Mouse (Mus musculus): ENCODE measurements around the gene Akap7. TPM values are rescaled to one million over a fixed set of nuclear protein-coding genes. Genes with fewer than 3 reads are reported as not detected.
"Not testable (repeated sequence)": the region's sequence is repeated elsewhere in the genome, so short reads cannot be mapped to it uniquely, and the experiment has no call there.

Gene Akap7
- polyA plus RNA-seq, 1 experiment, result 30.8 TPM

DNA sequence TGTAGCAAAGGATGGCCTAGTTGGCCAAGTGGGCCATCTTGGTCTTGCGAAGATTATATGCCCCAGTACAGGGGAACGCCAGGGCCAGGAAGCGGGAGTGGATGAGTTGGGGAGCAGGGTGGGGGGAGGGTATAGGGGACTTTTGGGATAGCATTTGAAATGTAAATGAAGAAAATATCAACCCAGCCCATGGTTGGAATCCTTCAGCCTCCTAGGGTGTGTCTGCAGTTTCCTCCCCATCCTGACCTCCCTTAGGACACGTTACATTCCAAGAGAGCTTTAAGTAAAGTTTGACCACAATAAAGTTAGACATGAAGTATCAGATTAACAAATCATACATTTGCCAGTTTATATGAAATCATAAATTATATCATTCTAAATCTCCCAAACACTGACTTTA is 116.5 kb downstream of the Akap7 start:
- DNase-seq (ENCODE audit: low spot score), result no peak

DNA sequence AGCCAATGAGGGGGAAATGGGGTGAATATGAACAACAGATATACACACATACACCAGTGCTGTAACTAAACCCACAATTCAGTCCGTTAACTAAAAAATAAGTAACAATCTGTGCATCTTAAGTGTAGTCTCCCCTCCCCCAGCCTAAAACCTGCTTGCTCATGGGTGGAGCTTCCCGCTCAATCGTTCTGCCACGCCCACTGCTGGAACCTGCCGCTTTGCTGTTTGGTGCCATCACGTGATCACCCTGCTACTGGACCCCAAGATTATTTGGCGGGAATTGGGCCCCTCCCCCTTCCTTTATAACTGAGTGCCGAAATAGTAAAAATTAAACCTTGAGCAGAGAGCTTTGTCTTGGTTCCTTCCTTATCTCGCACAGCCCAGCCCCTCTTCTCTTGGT is 121.4 kb downstream of the Akap7 start:
- not testable (repeated sequence) for DNase-seq (ENCODE audit: low spot score)

DNA sequence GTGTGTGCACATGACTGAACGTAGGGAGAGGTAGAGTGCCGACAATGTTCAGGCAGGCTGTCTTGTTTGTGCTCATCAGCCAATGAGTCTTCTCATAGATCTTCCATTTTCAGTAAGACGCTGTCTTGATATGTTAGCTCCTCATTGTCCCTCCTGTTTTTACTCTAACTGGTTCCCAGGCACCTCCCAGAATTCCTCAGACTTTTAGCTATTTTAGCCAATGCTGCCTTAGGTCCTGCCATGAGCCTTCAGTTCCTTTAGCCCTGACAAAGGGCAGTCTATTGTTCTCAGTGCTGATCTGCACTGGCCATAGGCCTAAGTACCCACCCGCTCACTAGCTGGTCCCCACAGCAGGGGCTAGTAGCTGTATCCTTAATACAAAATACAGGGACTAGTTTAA is 122.0 kb downstream of the Akap7 start:
- no peak for DNase-seq (ENCODE audit: low spot score)

DNA sequence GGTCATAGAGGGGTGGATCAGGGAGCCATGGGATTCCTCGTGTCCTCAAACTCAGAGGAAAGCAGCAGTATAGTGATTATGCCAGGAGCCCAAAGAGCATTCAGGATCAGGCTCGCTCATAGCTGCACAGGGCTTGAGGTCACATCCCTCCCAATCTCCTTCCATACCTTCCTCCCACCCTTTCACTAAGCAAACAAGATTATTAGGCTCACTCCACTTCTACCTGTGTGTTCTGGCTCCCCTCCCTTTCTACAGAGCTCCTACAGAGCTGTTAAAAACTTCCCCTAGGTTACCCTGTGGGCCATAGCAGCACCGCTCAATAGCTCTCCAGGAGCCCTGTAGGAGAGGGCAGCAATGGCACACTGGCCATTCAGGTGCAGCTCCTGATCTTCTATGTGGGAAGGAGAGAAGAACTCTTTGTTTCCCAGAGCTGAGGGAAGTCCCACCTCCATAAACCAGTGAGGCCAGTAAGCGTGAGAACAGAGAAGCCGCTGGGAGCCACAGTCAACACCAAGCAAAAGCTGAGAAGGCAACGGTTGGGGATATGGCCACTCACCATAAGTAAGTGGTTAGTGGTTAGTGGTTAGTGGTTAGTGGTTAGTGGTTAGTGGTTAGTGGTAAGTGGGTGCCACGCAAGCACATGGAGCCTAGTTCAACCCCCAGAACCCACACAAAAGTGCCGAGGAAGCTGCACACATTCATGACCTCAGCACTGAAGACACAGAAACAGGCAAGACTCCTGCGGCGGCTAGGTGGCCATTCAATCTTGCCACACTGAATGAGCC is 122.7 kb downstream of the Akap7 start:
- no peak for DNase-seq (ENCODE audit: low spot score)

DNA sequence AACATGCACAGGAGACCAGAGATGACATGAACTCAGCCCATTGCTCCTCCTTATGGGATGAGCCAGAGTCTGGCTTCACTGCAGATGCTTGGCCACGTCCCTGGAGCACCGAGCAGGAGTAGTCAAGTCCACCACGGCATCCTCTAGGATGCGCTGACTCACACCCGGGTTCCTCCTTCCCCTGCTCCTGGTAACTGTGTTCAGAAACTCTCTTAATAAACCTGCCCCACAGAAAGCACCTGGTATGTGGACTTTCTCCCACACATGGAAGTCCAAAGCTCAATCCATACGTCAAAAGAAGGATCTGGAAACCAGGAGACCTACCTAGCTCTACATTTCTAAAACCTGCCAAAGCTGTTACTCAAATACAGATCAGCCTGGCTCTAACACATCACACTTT is 124.4 kb downstream of the Akap7 start:
- no peak for DNase-seq (ENCODE audit: low spot score)

DNA sequence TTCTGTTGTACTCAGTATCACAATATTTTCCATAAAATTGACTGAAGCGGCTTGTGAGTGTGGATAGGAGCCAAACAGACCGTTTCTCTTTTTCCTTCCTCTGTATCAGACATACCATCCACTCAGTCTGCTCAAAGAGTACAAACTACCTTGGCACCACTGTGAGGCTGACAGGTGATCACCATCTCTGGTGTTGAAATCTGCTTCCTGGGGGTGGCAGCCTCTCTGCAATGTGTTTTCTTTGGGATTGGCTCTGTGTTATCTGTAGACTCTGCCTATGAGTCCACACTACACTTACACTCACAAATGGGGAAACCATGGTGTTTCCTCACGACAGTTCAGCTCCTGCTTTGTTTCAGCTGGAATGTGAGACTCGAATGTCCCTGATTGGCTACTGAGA is 128.6 kb downstream of the Akap7 start:
- no peak for DNase-seq (ENCODE audit: low spot score)

DNA sequence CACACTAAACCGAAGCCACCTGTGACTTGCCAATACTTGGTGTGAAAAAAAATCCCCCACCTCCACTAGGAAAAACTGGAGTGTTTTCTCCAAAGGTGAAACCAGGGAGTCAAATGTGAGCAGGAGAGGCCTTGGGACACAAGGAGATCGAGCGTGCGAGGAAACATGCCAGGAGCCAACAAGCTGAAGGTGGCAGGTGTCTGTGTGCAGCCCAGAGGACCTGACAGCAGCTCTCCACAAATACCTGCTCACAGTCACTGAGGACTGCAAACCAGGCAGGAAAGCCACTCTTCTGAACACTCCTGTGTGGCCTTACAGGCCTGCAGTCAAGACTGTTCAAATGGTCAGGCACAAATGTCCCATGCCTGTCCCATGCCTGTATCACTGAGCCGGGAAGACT is 130.4 kb downstream of the Akap7 start:
- DNase-seq (ENCODE audit: low spot score), result no peak

DNA sequence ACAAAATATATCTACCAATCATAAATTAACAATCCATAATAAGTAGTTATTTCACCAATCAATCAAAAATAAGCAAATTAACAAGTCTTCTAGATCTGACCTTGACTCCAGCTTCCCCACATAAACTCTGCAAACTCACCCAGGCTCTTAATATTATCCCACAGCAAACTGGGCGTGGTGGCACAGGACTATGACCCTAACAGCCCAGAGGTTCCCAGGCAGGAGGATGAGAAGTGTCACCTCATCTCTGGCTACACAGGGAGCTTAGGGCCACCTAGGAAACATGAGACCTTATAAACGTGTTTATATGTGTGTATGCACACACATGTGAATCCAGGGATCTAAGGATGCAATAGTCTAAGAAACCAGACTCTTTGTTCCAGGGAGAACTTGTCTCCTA is 132.8 kb downstream of the Akap7 start:
- no peak for DNase-seq (ENCODE audit: low spot score)

DNA sequence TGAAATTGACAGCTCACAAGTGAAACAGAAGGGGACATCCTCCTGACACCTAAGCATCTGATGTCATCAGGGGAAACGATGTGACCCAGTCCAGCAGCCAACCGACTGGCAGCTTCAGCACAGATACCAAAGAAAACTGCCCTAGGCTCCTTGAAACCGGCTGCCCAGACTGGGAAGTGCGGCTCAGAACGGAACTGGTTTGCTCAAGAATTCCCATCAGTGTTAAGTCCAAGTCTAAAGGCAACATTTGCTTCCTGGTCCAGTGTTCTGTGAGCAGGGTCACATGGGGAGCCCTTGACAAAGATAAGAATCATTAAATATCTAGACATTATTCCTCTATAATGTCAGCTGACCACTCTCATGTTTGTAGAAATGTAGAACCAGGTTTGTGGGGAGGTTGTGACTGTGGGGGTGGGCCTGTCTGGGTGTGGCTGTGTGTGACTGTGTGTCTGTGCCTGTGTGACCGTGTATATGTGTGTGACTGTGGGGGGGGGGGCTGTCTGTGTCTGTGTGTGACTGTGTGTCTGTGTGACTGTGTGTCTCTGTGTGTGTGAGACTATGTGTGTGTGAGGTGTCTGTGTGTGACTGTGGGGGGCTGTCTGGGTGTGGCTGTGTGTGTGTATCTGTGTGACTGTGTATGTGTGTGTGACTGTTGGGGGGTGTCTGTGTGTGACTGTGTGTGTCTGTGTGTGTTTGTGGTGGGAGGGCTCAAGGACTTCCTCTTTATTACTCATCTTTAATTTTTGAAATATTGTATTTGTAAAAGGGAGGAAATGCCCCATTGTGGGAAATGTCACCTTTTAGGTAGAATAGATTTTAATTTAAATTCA is 140.1 kb downstream of the Akap7 start:
- no peak for DNase-seq (ENCODE audit: low spot score)

DNA sequence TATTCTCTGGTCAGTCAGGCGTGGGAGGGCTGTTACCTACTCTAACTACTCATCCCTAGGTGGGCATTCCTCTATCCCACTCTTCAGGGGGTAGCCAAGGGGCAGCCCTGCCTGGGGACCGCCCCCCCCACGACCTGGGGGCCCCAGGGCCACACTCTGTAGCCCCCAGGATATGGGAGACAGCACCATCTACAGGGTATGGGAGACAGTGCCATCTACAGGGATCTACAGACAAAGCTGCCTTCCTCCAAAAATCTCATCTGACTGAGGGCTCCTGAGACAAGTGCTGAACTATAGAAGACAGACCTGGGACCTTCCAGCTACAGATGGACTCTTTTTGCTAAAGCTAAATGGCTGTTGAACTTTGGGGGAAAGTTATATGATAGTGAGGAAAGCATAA is 144.2 kb downstream of the Akap7 start:
- not testable (repeated sequence) for DNase-seq (ENCODE audit: low spot score)

DNA sequence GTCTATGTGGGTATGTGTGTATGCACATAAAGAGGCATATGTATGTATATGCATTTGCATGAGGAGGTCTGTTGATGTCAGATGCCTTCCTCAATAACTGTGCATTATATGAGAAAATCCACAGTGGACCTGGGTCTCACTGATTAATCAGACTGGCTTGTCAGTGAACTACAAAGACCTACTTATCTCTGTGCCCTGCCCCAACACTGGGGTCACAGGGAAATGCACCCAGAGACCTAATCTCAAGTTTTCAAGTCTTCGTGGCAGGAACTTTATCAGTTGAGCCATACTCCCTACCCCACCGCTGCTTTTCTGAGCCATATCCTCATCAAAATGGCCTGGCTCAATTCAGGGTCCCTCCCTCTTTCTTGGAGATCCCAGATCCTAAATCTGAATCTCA is 146.0 kb downstream of the Akap7 start:
- no peak for DNase-seq (ENCODE audit: low spot score)

DNA sequence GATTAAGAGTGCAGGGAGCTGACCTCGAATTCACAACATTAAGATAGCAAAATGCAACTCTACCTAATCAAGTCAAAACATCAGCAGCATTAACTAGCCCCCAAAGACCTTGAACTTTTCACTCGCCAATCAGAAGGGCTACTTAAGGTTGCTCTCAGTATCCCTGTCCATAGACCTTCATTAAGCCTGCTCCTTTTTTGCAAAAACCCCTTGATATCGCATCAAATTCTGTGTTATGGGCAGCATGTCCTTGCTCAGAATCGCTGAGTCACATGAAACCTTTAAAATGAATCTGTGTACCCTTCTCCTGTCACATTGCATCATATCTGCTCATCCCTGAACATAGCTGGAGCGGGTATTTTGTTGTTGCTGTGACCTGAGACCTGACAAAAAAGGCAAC is 149.0 kb downstream of the Akap7 start:
- DNase-seq (ENCODE audit: low spot score), result no peak

DNA sequence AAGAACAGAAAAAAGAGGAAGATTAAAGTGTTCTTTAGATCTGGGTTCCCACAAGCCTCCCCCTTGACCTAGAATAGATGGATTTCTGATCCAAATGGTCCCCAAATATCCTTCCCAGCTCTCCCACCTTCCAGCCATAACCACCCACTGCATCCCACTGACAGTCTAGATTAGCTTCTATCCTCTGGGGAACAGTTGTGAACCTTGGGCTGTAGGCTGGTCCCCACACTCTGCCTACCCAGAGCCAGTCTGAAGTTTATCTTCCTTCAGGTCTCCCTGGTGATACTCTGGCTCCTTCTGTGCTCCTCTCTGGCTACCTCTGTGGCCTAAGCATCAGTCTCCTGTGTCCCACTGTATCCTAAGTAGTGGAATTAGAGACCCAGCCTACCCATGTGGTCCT is 150.3 kb downstream of the Akap7 start:
- DNase-seq (ENCODE audit: low spot score), result no peak

DNA sequence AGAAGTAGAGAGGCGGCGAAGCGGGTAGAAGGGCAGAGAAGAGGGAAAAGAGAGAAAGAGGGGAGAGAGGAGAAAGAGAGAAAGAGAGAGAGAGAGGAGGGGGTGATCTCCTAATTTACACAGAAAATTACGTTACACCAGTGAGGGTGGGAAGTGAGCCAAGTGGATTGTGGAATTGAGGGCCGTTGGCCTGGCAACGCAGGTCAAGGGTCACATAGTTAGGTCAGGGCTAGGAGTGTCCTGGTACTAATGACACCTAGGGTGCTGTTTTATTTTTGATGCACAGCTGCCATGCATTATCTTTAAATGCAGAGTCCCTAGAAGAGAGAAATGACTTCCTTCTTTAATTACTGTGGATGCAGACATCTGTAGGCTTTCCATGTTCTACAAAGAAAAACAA is 153.4 kb downstream of the Akap7 start:
- DNase-seq (ENCODE audit: low spot score), result no peak

DNA sequence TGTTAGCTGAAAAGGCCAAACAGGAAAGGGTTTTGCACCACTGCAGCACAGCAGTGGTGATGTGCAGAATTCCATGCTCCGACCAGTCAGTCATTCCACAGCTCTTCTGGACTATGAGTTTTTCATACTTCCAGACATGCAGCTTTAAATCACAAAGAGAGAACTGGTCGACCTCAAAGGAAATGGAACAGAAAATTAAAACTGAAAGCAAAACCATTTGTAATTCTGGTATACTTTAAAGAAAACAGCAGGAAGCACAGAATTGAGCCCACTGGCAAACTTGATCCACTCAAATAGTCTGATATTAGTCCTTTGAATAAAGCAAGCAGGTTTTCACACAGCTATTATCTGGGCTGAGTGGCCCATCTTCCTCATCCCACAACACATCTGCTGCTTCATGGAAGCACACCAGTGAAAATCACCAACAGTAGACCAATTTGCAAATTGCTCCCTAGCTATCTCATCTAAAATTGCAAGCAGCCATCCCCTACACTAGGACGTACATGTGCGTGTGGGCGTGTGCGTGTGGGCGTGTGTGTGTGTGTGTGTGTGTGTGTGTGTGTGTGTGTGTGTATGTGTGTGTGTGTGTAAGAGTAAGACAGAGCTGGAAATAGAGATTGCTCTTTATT is 156.4 kb downstream of the Akap7 start:
- no peak for DNase-seq (ENCODE audit: low spot score)

DNA sequence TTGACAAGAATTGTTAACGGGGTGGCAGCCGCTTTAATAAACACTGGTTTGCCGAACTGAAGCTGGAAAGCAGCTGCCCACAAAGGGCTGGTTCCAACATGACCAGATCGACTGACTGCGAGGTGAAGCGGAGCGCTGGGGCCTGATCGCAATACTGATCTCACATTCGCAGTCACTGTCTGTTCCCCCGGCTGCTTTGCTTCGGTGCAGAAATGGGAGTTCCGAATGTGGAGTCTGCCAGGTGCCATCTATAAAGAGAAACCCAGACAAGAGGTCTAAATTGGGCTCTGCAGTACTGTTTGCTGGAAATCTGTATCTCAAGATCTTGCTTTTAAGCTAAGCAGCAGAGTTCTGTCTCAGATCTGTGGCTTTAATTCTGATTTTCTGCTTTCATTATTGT is 161.8 kb downstream of the Akap7 start:
- DNase-seq (ENCODE audit: low spot score), result no peak

DNA sequence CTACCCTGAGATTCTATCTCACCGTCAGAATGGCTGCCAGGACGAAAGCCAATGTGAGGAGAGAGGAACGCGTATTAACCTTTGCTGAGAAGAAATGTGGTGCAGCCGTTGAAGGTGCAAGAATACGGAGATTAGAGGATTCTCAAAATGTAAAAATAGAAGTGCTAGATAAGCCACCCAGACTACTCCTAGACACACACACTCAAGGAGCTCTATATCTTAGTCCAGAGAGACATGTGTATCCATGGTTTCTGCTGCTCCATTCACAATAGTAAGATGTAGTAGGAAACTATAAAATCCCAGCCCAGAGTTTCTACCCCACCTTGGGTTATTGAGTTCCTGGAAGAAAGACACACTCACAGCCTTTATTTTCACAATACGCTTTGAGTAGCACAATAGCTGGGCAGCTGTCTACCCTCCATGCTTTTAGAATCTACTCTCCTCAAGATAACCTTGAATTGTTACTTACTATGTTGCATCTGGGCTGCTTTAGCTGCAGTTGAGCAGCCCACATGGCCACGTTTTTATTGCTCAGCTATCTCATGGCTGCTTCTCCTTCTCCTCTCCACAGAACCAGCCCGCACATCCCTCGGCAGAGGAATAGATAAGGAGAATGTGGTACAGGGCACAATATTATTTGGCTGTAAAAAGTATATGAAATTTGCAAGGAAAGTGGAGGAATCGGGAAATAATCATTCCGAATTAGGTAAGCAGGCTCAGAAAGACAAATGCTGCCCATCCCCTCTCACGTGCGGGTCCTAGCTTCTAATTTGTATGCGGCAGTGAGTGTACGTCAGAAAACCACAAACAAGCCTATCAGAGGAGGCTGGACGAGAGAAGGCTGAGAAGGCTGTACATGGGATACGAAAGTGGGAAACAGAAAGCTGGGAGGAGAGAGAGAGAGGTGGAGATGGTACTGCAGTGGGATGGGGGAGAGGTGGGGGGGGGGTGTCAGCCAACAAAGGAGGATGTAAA is 162.6 kb downstream of the Akap7 start:
- DNase-seq (ENCODE audit: low spot score), result no peak

DNA sequence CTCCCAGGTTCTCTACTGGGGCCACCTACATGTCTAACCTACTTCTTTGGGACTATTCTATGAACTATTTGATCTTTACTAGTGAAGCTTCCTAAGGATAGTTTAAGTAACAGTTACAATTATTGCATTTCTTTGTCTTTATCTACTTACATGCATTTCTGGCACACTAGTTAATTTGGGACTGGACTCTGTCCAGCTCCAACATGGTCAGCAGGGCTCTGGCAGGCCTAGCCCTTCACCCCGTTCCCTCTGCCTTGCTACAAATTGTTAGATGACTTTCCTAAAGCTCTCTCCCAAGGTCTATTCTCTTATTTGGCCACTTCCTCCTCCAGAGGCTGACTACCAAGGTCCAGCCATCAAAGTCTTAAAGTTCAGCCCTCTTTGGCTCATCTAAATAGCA is 165.9 kb downstream of the Akap7 start:
- no peak for DNase-seq (ENCODE audit: low spot score)

DNA sequence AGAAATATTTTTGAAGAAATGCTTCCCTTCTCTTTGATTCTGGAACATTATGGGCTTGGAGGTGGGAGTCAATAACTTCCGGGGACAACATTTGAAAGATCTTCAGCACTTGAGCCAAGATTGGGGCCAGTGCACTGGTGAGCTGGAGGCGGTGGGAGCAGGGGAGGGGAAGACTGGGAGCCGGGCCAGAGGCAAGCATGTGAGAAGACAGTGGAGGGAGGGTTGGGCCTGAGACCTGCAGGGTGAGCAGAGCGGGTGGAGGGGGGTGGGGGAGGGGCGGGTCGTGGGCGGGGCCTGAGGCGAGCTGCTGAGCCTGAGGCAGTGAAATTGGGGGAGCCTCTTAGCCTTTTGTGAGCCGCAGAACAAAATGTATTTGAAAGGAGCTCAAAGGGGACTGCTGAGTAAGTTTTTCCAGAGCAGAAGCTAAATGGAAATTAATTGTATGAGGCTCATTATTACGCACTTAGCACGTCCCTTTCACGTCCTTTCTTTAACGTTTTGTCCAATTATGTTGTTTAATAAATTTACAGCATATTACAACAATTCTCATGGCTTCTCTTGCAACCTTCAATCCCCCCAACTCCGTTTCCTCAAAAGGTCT is 167.4 kb downstream of the Akap7 start:
- no peak for DNase-seq (ENCODE audit: low spot score)

DNA sequence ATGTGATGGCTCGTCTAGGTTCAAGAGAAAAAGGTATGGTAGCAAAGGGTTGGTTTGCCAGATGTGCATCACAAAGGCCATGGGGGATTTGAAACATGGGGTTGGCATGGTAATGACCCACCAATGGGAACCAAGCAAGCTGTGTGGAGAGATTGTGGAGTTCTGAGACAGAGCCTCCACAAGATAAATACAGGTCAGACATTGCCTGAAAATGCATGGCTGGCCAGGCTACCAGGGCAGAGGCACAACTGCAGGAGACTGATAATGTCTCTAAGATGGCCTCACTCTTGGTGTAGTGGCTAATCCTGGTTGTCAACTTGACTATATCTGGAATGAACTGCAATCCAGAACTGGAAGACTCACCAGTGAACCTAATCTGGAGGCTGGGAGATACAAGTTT is 174.1 kb downstream of the Akap7 start:
- no peak for DNase-seq (ENCODE audit: low spot score)

DNA sequence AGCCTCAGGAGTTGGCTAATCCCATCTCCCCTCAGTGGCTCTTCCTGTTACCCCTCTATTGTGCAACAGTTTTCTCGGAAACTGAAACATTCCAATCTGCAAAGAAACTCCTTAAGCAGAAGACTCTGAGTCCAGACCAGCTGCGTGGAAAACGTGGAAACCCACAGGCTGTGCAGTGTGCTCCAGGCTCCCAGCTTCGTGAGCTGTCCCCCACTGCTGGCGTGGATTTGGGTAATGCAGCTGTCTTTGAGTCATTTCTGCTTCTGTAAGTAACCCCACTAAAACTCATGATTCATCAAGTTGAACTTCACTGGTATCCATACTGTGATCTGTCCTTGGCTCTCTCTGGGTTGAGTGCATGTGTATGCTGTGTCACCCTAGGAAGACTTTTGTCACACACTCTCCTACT is 179.2 kb downstream of the Akap7 start:
- DNase-seq (ENCODE audit: low spot score), result no peak

Data from urinary bladder, adult 2 months (tissue).